Mouse (Mus musculus) heart, postnatal 0 days (tissue): ENCODE measurements around the gene Phactr2.

Experiments
- CTCF ChIP-seq: IDR thresholded peaks from 2 replicates; pipeline ENCODE4 v1.5.1; 2016; ENCODE audit warnings: antibody characterized with exemption, control low read depth, low read depth
- EP300 ChIP-seq: IDR thresholded peaks from 2 replicates; pipeline ENCODE4 v1.6.1; 2016; ENCODE audit warnings: antibody characterized with exemption, low read depth

DNA sequence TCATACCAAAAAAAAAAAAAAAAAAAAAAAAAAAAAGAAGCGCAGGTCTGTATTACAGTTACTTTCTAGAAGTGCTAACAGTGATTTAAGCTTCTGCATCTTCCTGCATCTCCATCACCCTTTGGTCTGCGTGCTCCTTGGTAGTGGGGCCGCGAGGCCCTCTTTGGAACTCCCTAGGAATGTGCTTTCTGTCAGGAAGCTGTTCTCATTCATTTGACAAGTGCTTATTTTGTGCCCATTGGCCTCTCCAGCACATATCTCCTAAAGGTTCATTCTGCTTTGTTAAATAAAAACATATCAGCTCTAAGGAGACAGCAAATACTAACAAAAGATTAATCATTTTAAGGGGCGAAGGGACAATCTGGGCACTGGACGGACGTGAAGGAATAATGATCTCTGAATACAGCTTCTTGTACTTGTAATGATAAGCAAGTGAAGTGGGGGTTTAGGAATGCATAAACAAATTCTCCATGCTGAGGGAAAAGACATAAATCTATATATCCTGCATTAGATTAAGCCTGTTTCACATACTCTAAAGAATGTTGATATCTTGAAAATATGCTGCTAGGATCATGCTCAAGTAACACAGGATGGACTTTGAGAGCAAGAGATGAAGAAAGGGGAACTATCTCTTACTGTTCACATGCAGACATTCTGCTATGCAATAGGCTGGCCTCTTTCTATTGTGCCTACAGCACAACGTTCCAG is 264.1 kb downstream of the Phactr2 start:
- TF ChIP-seq CTCF = no peak
- no peak for TF ChIP-seq EP300
